Mouse (Mus musculus): ENCODE results near the gene Spesp1. TPM values are rescaled to one million over a fixed set of nuclear protein-coding genes. Genes with fewer than 3 reads are reported as not detected.

Spesp1 gene
- polyA plus RNA-seq, 1 experiment from 2014 or later = not detected

- H3K27ac ChIP-seq (replicated peaks in 1 of 2; ENCODE audit: control insufficient read depth in 1 of 2, insufficient read depth in 1 of 2, low read depth in 2 of 2, low read length in 2 of 2) = no peak overlapping the region
- H3K36me3 ChIP-seq (ENCODE audit: control insufficient read depth, insufficient read depth, low read length) = no peaks in the 10 kb centered on the region
- no peaks in the 10 kb centered on the region for H3K27me3 ChIP-seq (ENCODE audit: control insufficient read depth, insufficient read depth, low read length)
- no peak overlapping the region for H3K4me3 ChIP-seq (ENCODE audit: control insufficient read depth in 1 of 2, insufficient read depth in 1 of 2, low read depth in 1 of 2, low read length in 2 of 2)
- WGBS = 71% methylated on average over 2 of the region's 2 CpGs
- H3K9ac ChIP-seq (ENCODE audit: low read length) = no peak overlapping the region
- H3K4me1 ChIP-seq (ENCODE audit: control insufficient read depth in 2 of 2, insufficient read depth in 2 of 2, low read length in 2 of 2) = peaks cover 13 to 15% of the 10 kb centered on the region in 2 experiments
- no peak overlapping the region for H3K4me2 ChIP-seq (ENCODE audit: low read length)
- no peaks in the 10 kb centered on the region for H3K9me3 ChIP-seq (ENCODE audit: control insufficient read depth, low read length)
- ATAC-seq (ENCODE audit: insufficient number of reproducible peaks, insufficient read depth, low FRiP score, low read depth) = no peak
Observed at GRCm38 (mm10) chr9:62229985-62230384, 52.0 kb downstream of the Spesp1 start.

- H3K36me3 ChIP-seq (ENCODE audit: control insufficient read depth, insufficient read depth, low read length) = no peaks in the 10 kb centered on the region
- H3K4me3 ChIP-seq (ENCODE audit: control insufficient read depth in 1 of 2, insufficient read depth in 1 of 2, low read depth in 1 of 2, low read length in 2 of 2) = no peak overlapping the region
- ATAC-seq (ENCODE audit: insufficient number of reproducible peaks, insufficient read depth, low FRiP score, low read depth) = no peak
- H3K27me3 ChIP-seq (ENCODE audit: control insufficient read depth, insufficient read depth, low read length) = no peaks in the 10 kb centered on the region
- no peaks in the 10 kb centered on the region for H3K9me3 ChIP-seq (ENCODE audit: control insufficient read depth, low read length)
- no peak overlapping the region for H3K27ac ChIP-seq (replicated peaks in 1 of 2; ENCODE audit: control insufficient read depth in 1 of 2, insufficient read depth in 1 of 2, low read depth in 2 of 2, low read length in 2 of 2)
- H3K4me1 ChIP-seq (ENCODE audit: control insufficient read depth in 2 of 2, insufficient read depth in 2 of 2, low read length in 2 of 2) = no peaks in the 10 kb centered on the region; a peak in 1 of 4 replicates
- WGBS = 16% methylated on average over 10 of the region's 10 CpGs
- no peak overlapping the region for H3K9ac ChIP-seq (ENCODE audit: low read length)
- H3K4me2 ChIP-seq (ENCODE audit: low read length) = no peak overlapping the region
Observed at GRCm38 (mm10) chr9:62222481-62222880, 59.5 kb downstream of the Spesp1 start.

DNA sequence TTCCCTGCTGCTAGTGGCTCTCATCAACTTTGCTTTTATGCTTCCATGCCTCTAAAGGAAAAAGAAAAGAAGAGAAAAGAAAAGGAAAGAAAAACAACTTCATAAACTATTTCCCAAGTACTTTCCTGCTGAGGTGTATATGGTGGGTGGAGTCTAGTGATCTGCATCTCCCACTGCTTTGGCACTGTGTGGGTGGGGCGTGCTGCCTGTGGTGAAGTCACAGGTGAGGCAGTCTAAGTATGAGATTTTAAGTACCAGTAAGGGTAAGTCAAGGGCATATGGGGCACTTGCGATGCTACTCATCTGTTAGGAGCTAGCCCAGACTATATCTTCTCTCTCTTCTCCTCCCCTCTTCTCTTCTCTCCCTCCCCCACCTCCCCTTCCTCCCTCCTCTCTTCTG lies 60.0 kb downstream of the Spesp1 start:
- ATAC-seq (ENCODE audit: insufficient number of reproducible peaks, insufficient read depth, low FRiP score, low read depth) = no peak
- Histone ChIP-seq H3K27ac (replicated peaks in 1 of 2; ENCODE audit: control insufficient read depth in 1 of 2, insufficient read depth in 1 of 2, low read depth in 2 of 2, low read length in 2 of 2) (no peak overlapping the region), H3K4me3 (ENCODE audit: control insufficient read depth in 1 of 2, insufficient read depth in 1 of 2, low read depth in 1 of 2, low read length in 2 of 2) (no peak overlapping the region), H3K9me3 (ENCODE audit: control insufficient read depth, low read length) (no peaks in the 10 kb centered on the region), H3K36me3 (ENCODE audit: control insufficient read depth, insufficient read depth, low read length) (no peaks in the 10 kb centered on the region), H3K4me2 (ENCODE audit: low read length) (no peak overlapping the region), H3K9ac (ENCODE audit: low read length) (no peak overlapping the region), H3K4me1 (ENCODE audit: control insufficient read depth in 2 of 2, insufficient read depth in 2 of 2, low read length in 2 of 2) (no peaks in the 10 kb centered on the region; a peak in 1 of 4 replicates), H3K27me3 (ENCODE audit: control insufficient read depth, insufficient read depth, low read length) (no peaks in the 10 kb centered on the region)
- WGBS = 77% methylated on average over 2 of the region's 2 CpGs

Small RNA genes lying within 50 kb of the gene (microRNA-seq; reads per million reads assigned to microRNA genes)
- not detected for gene Gm25603

Other genes with a start within 250 kb of the Spesp1 start
- gene Glce, start 159.6 kb downstream of the Spesp1 start, polyA plus RNA-seq (2014; fragmentation: Nextera tagmentation; extraction: Ambion mirVana) = 9.6 and 10.7 TPM in 2 replicates
- 92.8 and 109 TPM in 2 replicates for gene Anp32a, start 59.1 kb upstream of the Spesp1 start, polyA plus RNA-seq (2014; fragmentation: Nextera tagmentation; extraction: Ambion mirVana)